Mouse (Mus musculus) brain, embryonic 14.5 days (tissue): Measurements from ENCODE around the gene Diras2. TPM values are rescaled to one million over a fixed set of nuclear protein-coding genes. Genes with fewer than 3 reads are reported as not detected.
A peak's percentile ranks its signal among the peaks of the same experiment; 100 is the strongest.

Experiments
- DNase-seq: peaks from one replicate; pipeline ENCODE4 v3.0.0-alpha.2; 2011; ENCODE audit warnings: low read depth
- CTCF ChIP-seq: fragments of 200-500 bp; IDR thresholded peaks from 2 replicates; pipeline ENCODE4 v1.5.1; 2012; ENCODE audit warnings: inconsistent platforms, mild to moderate bottlenecking, moderate library complexity, borderline replicate concordance; ENCODE audit not compliant: insufficient read depth, insufficient read length; ENCODE audit errors: extremely low read depth
- POLR2A ChIP-seq: fragments of 200-500 bp; IDR thresholded peaks from 2 replicates; pipeline ENCODE4 v1.6.1; 2012; ENCODE audit warnings: mild to moderate bottlenecking, inconsistent platforms, borderline replicate concordance; ENCODE audit not compliant: poor library complexity, insufficient read depth, insufficient read length, severe bottlenecking; ENCODE audit errors: extremely low read depth
- polyA plus RNA-seq: library from polyadenylated mRNA; depleted of rRNA; stranded (reverse); fragments of >200 nt; gene quantifications from 2 replicates; pipeline ENCODE4 v1.2.3, GENCODE M21; 2012; rRNA removed

Diras2 gene
- polyA plus RNA-seq, 1 experiment = 18.1 TPM

- DNase-seq = no peak
- TF ChIP-seq CTCF (no peak), POLR2A (no peak)
Measured at GRCm38 (mm10) chr13:52479146-52479545, 51.9 kb downstream of the Diras2 start.

- TF ChIP-seq CTCF (no peak), POLR2A (no peak)
- no peak for DNase-seq
Measured at GRCm38 (mm10) chr13:52476998-52477601, 54.0 kb downstream of the Diras2 start.

- DNase-seq = no peak
- TF ChIP-seq CTCF = no peak; the same call in 1 of the 2 replicates
- no peak for TF ChIP-seq POLR2A
Measured at GRCm38 (mm10) chr13:52476222-52476621, 54.9 kb downstream of the Diras2 start.

- TF ChIP-seq POLR2A = no peak
- TF ChIP-seq CTCF = no peak
- no peak for DNase-seq
Measured at GRCm38 (mm10) chr13:52475264-52475663, 55.8 kb downstream of the Diras2 start.

GRCm38 (mm10) chr13:52474807-52475206 lies 56.3 kb downstream of the Diras2 start:
- no peak for TF ChIP-seq CTCF
- TF ChIP-seq POLR2A = no peak
- DNase-seq = no peak

- peak; percentile 94 for DNase-seq
- TF ChIP-seq POLR2A (no peak), CTCF (no peak)
Measured at GRCm38 (mm10) chr13:52469795-52470690, 61.0 kb downstream of the Diras2 start.

- no peak for DNase-seq
- TF ChIP-seq CTCF (no peak), POLR2A (no peak)
Measured at GRCm38 (mm10) chr13:52465141-52465540, 65.9 kb downstream of the Diras2 start.

- no peak for DNase-seq
Measured at GRCm38 (mm10) chr13:52459982-52460381, 71.1 kb downstream of the Diras2 start.

GRCm38 (mm10) chr13:52457889-52458324 lies 73.2 kb downstream of the Diras2 start:
- TF ChIP-seq CTCF = no peak
- peak; percentile 96 for DNase-seq

More at GRCm38 (mm10) chr13:52459982-52460381, 71.1 kb downstream of the Diras2 start:
- TF ChIP-seq POLR2A (no peak), CTCF (no peak)

- no peak for DNase-seq
Measured at GRCm38 (mm10) chr13:52457177-52457888, 73.7 kb downstream of the Diras2 start.

GRCm38 (mm10) chr13:52455329-52455728 lies 75.8 kb downstream of the Diras2 start:
- DNase-seq = no peak
- TF ChIP-seq POLR2A (no peak), CTCF (no peak)

More at GRCm38 (mm10) chr13:52457177-52457888, 73.7 kb downstream of the Diras2 start:
- no peak for TF ChIP-seq POLR2A
- no peak; the same call in 1 of the 2 replicates for TF ChIP-seq CTCF

- TF ChIP-seq CTCF = no peak
- TF ChIP-seq POLR2A = no peak
- no peak for DNase-seq
Measured at GRCm38 (mm10) chr13:52454708-52455250, 76.3 kb downstream of the Diras2 start.

Other genes starting within 250 kb of the Diras2 start
- 1.3 and 2.6 TPM in 2 replicates for gene Syk, start 51.9 kb upstream of the Diras2 start, polyA plus RNA-seq